Mouse (Mus musculus): ENCODE measurements around the gene Creb3l2. TPM values are rescaled to one million over a fixed set of nuclear protein-coding genes. Genes with fewer than 3 reads are reported as not detected.
A peak's percentile ranks its signal among the peaks of the same experiment; 100 is the strongest.

The Creb3l2 gene
- polyA plus RNA-seq, 1 experiment from 2014 or later = 3.6 TPM

GRCm38 (mm10) chr6:37435391-37435790 is 6.6 kb downstream of the Creb3l2 start:
- H3K4me1 ChIP-seq (ENCODE audit: control insufficient read depth, low read depth, low read length) = peaks cover 8% of the 10 kb centered on the region
- no peak for ATAC-seq (ENCODE audit: low read depth)
- H3K9ac ChIP-seq (ENCODE audit: low read depth, low read length) = no peak overlapping the region
- H3K27me3 ChIP-seq (ENCODE audit: control insufficient read depth, insufficient read depth, low read depth, low read length) = no peaks in the 10 kb centered on the region
- H3K9me3 ChIP-seq (replicated peaks; ENCODE audit: control insufficient read depth, low read length) = no peaks in the 10 kb centered on the region
- no peak overlapping the region for H3K4me2 ChIP-seq (ENCODE audit: low read depth, low read length)
- WGBS (ENCODE audit: insufficient replicate concordance) = 46% methylated on average over 6 of the region's 6 CpGs
- 0 out of 2 replicates have a peak overlapping the region, but pooled peaks have one; percentile 5 for H3K27ac ChIP-seq (ENCODE audit: low read length)
- H3K4me3 ChIP-seq (ENCODE audit: low read depth, low read length) = no peak overlapping the region
- no peaks in the 10 kb centered on the region for H3K36me3 ChIP-seq (ENCODE audit: control insufficient read depth, insufficient read depth)

GRCm38 (mm10) chr6:37429849-37430470 is 12.0 kb downstream of the Creb3l2 start:
- Histone ChIP-seq H3K27me3 (ENCODE audit: control insufficient read depth, insufficient read depth, low read depth, low read length) (no peaks in the 10 kb centered on the region), H3K9me3 (replicated peaks; ENCODE audit: control insufficient read depth, low read length) (no peaks in the 10 kb centered on the region), H3K4me2 (ENCODE audit: low read depth, low read length) (no peak overlapping the region), H3K9ac (ENCODE audit: low read depth, low read length) (no peak overlapping the region), H3K27ac (ENCODE audit: low read length) (peak overlapping the region; percentile 35; the same call in 1 of the 2 replicates), H3K36me3 (ENCODE audit: control insufficient read depth, insufficient read depth) (no peaks in the 10 kb centered on the region), H3K4me3 (ENCODE audit: low read depth, low read length) (no peak overlapping the region), H3K4me1 (ENCODE audit: control insufficient read depth, low read depth, low read length) (peaks cover 23% of the 10 kb centered on the region)
- WGBS (ENCODE audit: insufficient replicate concordance) = 90% methylated on average over 3 of the region's 3 CpGs
- ATAC-seq (ENCODE audit: low read depth) = no peak

GRCm38 (mm10) chr6:37428947-37429346 is 13.0 kb downstream of the Creb3l2 start:
- H3K4me2 ChIP-seq (ENCODE audit: low read depth, low read length) = no peak overlapping the region
- H3K4me1 ChIP-seq (ENCODE audit: control insufficient read depth, low read depth, low read length) = peaks cover 20% of the 10 kb centered on the region
- WGBS (ENCODE audit: insufficient replicate concordance) = 66% methylated on average over 8 of the region's 8 CpGs

GRCm38 (mm10) chr6:37428044-37428443 is 13.9 kb downstream of the Creb3l2 start:
- Histone ChIP-seq H3K9me3 (replicated peaks; ENCODE audit: control insufficient read depth, low read length) (no peaks in the 10 kb centered on the region), H3K36me3 (ENCODE audit: control insufficient read depth, insufficient read depth) (no peaks in the 10 kb centered on the region), H3K27me3 (ENCODE audit: control insufficient read depth, insufficient read depth, low read depth, low read length) (no peaks in the 10 kb centered on the region), H3K27ac (ENCODE audit: low read length) (no peak overlapping the region), H3K4me3 (ENCODE audit: low read depth, low read length) (no peak overlapping the region), H3K4me1 (ENCODE audit: control insufficient read depth, low read depth, low read length) (peaks cover 20% of the 10 kb centered on the region), H3K4me2 (ENCODE audit: low read depth, low read length) (0 out of 2 replicates have a peak overlapping the region, but pooled peaks have one; percentile 16), H3K9ac (ENCODE audit: low read depth, low read length) (no peak overlapping the region)
- 53% methylated on average over 11 of the region's 11 CpGs for WGBS (ENCODE audit: insufficient replicate concordance)
- no peak for ATAC-seq (ENCODE audit: low read depth)

More at GRCm38 (mm10) chr6:37428947-37429346, 13.0 kb downstream of the Creb3l2 start:
- Histone ChIP-seq H3K9me3 (replicated peaks; ENCODE audit: control insufficient read depth, low read length) (no peaks in the 10 kb centered on the region), H3K27me3 (ENCODE audit: control insufficient read depth, insufficient read depth, low read depth, low read length) (no peaks in the 10 kb centered on the region), H3K27ac (ENCODE audit: low read length) (no peak overlapping the region), H3K36me3 (ENCODE audit: control insufficient read depth, insufficient read depth) (no peaks in the 10 kb centered on the region), H3K9ac (ENCODE audit: low read depth, low read length) (no peak overlapping the region), H3K4me3 (ENCODE audit: low read depth, low read length) (no peak overlapping the region)
- ATAC-seq (ENCODE audit: low read depth) = no peak

- H3K9ac ChIP-seq (ENCODE audit: low read depth, low read length) = no peak overlapping the region
- H3K4me2 ChIP-seq (ENCODE audit: low read depth, low read length) = no peak overlapping the region
- no peak overlapping the region for H3K4me3 ChIP-seq (ENCODE audit: low read depth, low read length)
- WGBS (ENCODE audit: insufficient replicate concordance) = 54% methylated on average over 2 of the region's 2 CpGs
- no peaks in the 10 kb centered on the region for H3K27me3 ChIP-seq (ENCODE audit: control insufficient read depth, insufficient read depth, low read depth, low read length)
- peaks cover 17% of the 10 kb centered on the region for H3K4me1 ChIP-seq (ENCODE audit: control insufficient read depth, low read depth, low read length)
- no peaks in the 10 kb centered on the region for H3K36me3 ChIP-seq (ENCODE audit: control insufficient read depth, insufficient read depth)
- H3K27ac ChIP-seq (ENCODE audit: low read length) = no peak overlapping the region
- H3K9me3 ChIP-seq (replicated peaks; ENCODE audit: control insufficient read depth, low read length) = no peaks in the 10 kb centered on the region
- no peak for ATAC-seq (ENCODE audit: low read depth)
Observed at GRCm38 (mm10) chr6:37426615-37427014, 15.3 kb downstream of the Creb3l2 start.

GRCm38 (mm10) chr6:37425833-37426232 is 16.1 kb downstream of the Creb3l2 start:
- Histone ChIP-seq H3K9ac (ENCODE audit: low read depth, low read length) (no peak overlapping the region), H3K27ac (ENCODE audit: low read length) (no peak overlapping the region), H3K4me1 (ENCODE audit: control insufficient read depth, low read depth, low read length) (peaks cover 15% of the 10 kb centered on the region; the same call in 1 of the 2 replicates), H3K9me3 (replicated peaks; ENCODE audit: control insufficient read depth, low read length) (no peaks in the 10 kb centered on the region), H3K27me3 (ENCODE audit: control insufficient read depth, insufficient read depth, low read depth, low read length) (no peaks in the 10 kb centered on the region), H3K4me3 (ENCODE audit: low read depth, low read length) (no peak overlapping the region), H3K4me2 (ENCODE audit: low read depth, low read length) (no peak overlapping the region), H3K36me3 (ENCODE audit: control insufficient read depth, insufficient read depth) (no peaks in the 10 kb centered on the region)
- WGBS (ENCODE audit: insufficient replicate concordance) = 44% methylated on average over 3 of the region's 3 CpGs
- no peak for ATAC-seq (ENCODE audit: low read depth)

GRCm38 (mm10) chr6:37425075-37425474 is 16.9 kb downstream of the Creb3l2 start:
- H3K27ac ChIP-seq (ENCODE audit: low read length) = no peak overlapping the region
- peaks cover 12% of the 10 kb centered on the region; the same call in 1 of the 2 replicates for H3K4me1 ChIP-seq (ENCODE audit: control insufficient read depth, low read depth, low read length)
- H3K9ac ChIP-seq (ENCODE audit: low read depth, low read length) = no peak overlapping the region
- ATAC-seq (ENCODE audit: low read depth) = no peak
- H3K36me3 ChIP-seq (ENCODE audit: control insufficient read depth, insufficient read depth) = no peaks in the 10 kb centered on the region
- H3K4me2 ChIP-seq (ENCODE audit: low read depth, low read length) = no peak overlapping the region
- no peaks in the 10 kb centered on the region for H3K27me3 ChIP-seq (ENCODE audit: control insufficient read depth, insufficient read depth, low read depth, low read length)
- 67% methylated on average over 3 of the region's 3 CpGs for WGBS (ENCODE audit: insufficient replicate concordance)
- no peaks in the 10 kb centered on the region for H3K9me3 ChIP-seq (replicated peaks; ENCODE audit: control insufficient read depth, low read length)
- no peak overlapping the region for H3K4me3 ChIP-seq (ENCODE audit: low read depth, low read length)

GRCm38 (mm10) chr6:37424374-37424773 is 17.6 kb downstream of the Creb3l2 start:
- Histone ChIP-seq H3K36me3 (ENCODE audit: control insufficient read depth, insufficient read depth) (no peaks in the 10 kb centered on the region), H3K4me3 (ENCODE audit: low read depth, low read length) (no peak overlapping the region), H3K4me1 (ENCODE audit: control insufficient read depth, low read depth, low read length) (peaks cover 9% of the 10 kb centered on the region; the same call in 1 of the 2 replicates), H3K9me3 (replicated peaks; ENCODE audit: control insufficient read depth, low read length) (no peaks in the 10 kb centered on the region), H3K27me3 (ENCODE audit: control insufficient read depth, insufficient read depth, low read depth, low read length) (no peaks in the 10 kb centered on the region), H3K4me2 (ENCODE audit: low read depth, low read length) (no peak overlapping the region), H3K27ac (ENCODE audit: low read length) (no peak overlapping the region), H3K9ac (ENCODE audit: low read depth, low read length) (no peak overlapping the region)
- 73% methylated on average over 7 of the region's 7 CpGs for WGBS (ENCODE audit: insufficient replicate concordance)
- no peak for ATAC-seq (ENCODE audit: low read depth)

- Histone ChIP-seq H3K27ac (ENCODE audit: low read length) (no peak overlapping the region), H3K9me3 (replicated peaks; ENCODE audit: control insufficient read depth, low read length) (no peaks in the 10 kb centered on the region), H3K4me2 (ENCODE audit: low read depth, low read length) (no peak overlapping the region), H3K36me3 (ENCODE audit: control insufficient read depth, insufficient read depth) (no peaks in the 10 kb centered on the region), H3K27me3 (ENCODE audit: control insufficient read depth, insufficient read depth, low read depth, low read length) (no peaks in the 10 kb centered on the region), H3K4me3 (ENCODE audit: low read depth, low read length) (no peak overlapping the region), H3K4me1 (ENCODE audit: control insufficient read depth, low read depth, low read length) (no peaks in the 10 kb centered on the region; the same call in 1 of the 2 replicates), H3K9ac (ENCODE audit: low read depth, low read length) (no peak overlapping the region)
- WGBS (ENCODE audit: insufficient replicate concordance) = 35% methylated on average over 1 of the region's 1 CpGs
- no peak for ATAC-seq (ENCODE audit: low read depth)
Observed at GRCm38 (mm10) chr6:37423386-37423785, 18.6 kb downstream of the Creb3l2 start.
